Mouse (Mus musculus) myocyte (in vitro differentiated cells): ENCODE data around the gene 4930539E08Rik. TPM values are rescaled to one million over a fixed set of nuclear protein-coding genes. Genes with fewer than 3 reads are reported as not detected.

Experiments
- H3K27me3 ChIP-seq: one replicate; pipeline ENCODE4 v1.6.1; 2011; ENCODE audit not compliant: control insufficient read depth, insufficient read depth, insufficient read length
- H3K36me3 ChIP-seq: one replicate; pipeline ENCODE4 v1.6.1; 2011; ENCODE audit not compliant: control insufficient read depth, insufficient read depth
- H3K4me2 ChIP-seq: one replicate; pipeline ENCODE4 v1.6.1; 2011; ENCODE audit warnings: low read depth, control low read depth
- H3K4me3 ChIP-seq: one replicate; pipeline ENCODE4 v1.5.1; 2011; ENCODE audit warnings: mild to moderate bottlenecking, control low read depth, moderate library complexity
- H3K79me2 ChIP-seq: one replicate; pipeline ENCODE4 v1.6.1; 2011; ENCODE audit not compliant: control insufficient read depth, insufficient read depth
- H3ac ChIP-seq: one replicate; pipeline ENCODE4 v1.6.1; 2011; ENCODE audit not compliant: control insufficient read depth, insufficient read length
- CEBPB ChIP-seq: IDR thresholded peaks from 2 replicates; pipeline ENCODE4 v1.6.1; 2011; ENCODE audit warnings: mild to moderate bottlenecking, moderate library complexity; ENCODE audit not compliant: poor library complexity, insufficient read depth, severe bottlenecking
- E2F4 ChIP-seq: IDR thresholded peaks from one replicate; pipeline ENCODE4 v1.6.1; 2011; ENCODE audit warnings: mild to moderate bottlenecking, control low read depth, moderate library complexity; ENCODE audit not compliant: insufficient read depth
- MAX ChIP-seq: IDR thresholded peaks from one replicate; pipeline ENCODE4 v1.6.1; 2011; ENCODE audit warnings: low read depth, mild to moderate bottlenecking, control low read depth
- MYOD1 ChIP-seq, 3 experiments: IDR thresholded peaks; one replicate each; pipeline ENCODE4 v1.6.1; 2011; ENCODE audit warnings: control low read depth in 2 of 3, low read depth in 2 of 3, mild to moderate bottlenecking in 2 of 3, moderate library complexity in 1 of 3; ENCODE audit not compliant: insufficient read length in 2 of 3, control insufficient read depth in 1 of 3
- MYOG ChIP-seq, 3 experiments: IDR thresholded peaks; one replicate each; pipeline ENCODE4 v1.6.1; 2011; ENCODE audit warnings: control low read depth in 2 of 3, low read depth in 2 of 3, mild to moderate bottlenecking in 2 of 3; ENCODE audit not compliant: insufficient read length in 2 of 3, control insufficient read depth in 1 of 3, insufficient read depth in 1 of 3
- POLR2A ChIP-seq: IDR thresholded peaks from one replicate; pipeline ENCODE4 v1.6.1; 2011; ENCODE audit warnings: low read depth, mild to moderate bottlenecking, control low read depth, moderate library complexity; ENCODE audit not compliant: insufficient read length
- POLR2AphosphoS2 ChIP-seq: IDR thresholded peaks from one replicate; pipeline ENCODE4 v1.6.1; 2011; ENCODE audit warnings: low read depth, control low read depth; ENCODE audit not compliant: insufficient read length
- REST ChIP-seq: IDR thresholded peaks from one replicate; pipeline ENCODE4 v1.6.1; 2011; ENCODE audit warnings: mild to moderate bottlenecking, control low read depth, moderate library complexity; ENCODE audit not compliant: insufficient read depth, insufficient read length
- SRF ChIP-seq: IDR thresholded peaks from one replicate; pipeline ENCODE4 v1.6.1; 2011; ENCODE audit warnings: low read depth; ENCODE audit not compliant: control insufficient read depth, insufficient read length
- TCF12 ChIP-seq: IDR thresholded peaks from one replicate; pipeline ENCODE4 v1.6.1; 2011; ENCODE audit warnings: mild to moderate bottlenecking, control low read depth; ENCODE audit not compliant: poor library complexity, insufficient read depth, severe bottlenecking
- TCF3 ChIP-seq: IDR thresholded peaks from one replicate; pipeline ENCODE4 v1.6.1; 2011; ENCODE audit warnings: low read depth, control low read depth; ENCODE audit not compliant: insufficient read length
- USF1 ChIP-seq: IDR thresholded peaks from one replicate; pipeline ENCODE4 v1.6.1; 2011; ENCODE audit warnings: low read depth, mild to moderate bottlenecking, control low read depth, moderate library complexity
- polyA plus RNA-seq: library from polyadenylated mRNA; unstranded; fragments of >200 nt; fragmentation: generic; extraction: Trizol; gene quantifications from one replicate; pipeline ENCODE4 v1.2.1, GENCODE M21; 2012; ENCODE audit warnings: missing spikeins

Gene 4930539E08Rik
- polyA plus RNA-seq, 1 experiment: not detected

- Histone ChIP-seq H3K4me3 (no peak overlapping the region), H3K27me3 (no peaks in the 10 kb centered on the region), H3K4me2 (no peak overlapping the region), H3ac (no peak overlapping the region), H3K79me2 (no peaks in the 10 kb centered on the region), H3K36me3 (no peaks in the 10 kb centered on the region)
- TF ChIP-seq POLR2A (no peak), MYOG (IDR thresholded peaks at IDR 0.05; ENCODE audit: control insufficient read depth in 1 of 3, insufficient read depth in 1 of 3, insufficient read length in 2 of 3, low read depth in 2 of 3) (no peak), TCF3 (no peak), REST (no peak), POLR2AphosphoS2 (no peak), MAX (no peak), USF1 (no peak), MYOD1 (IDR thresholded peaks at IDR 0.05; ENCODE audit: control insufficient read depth in 1 of 3, insufficient read length in 2 of 3, low read depth in 2 of 3) (no peak), CEBPB (no peak), E2F4 (no peak), SRF (no peak), TCF12 (no peak)
Observed at GRCm38 (mm10) chr17:28904546-28905376, 10.4 kb downstream of the 4930539E08Rik start.

DNA sequence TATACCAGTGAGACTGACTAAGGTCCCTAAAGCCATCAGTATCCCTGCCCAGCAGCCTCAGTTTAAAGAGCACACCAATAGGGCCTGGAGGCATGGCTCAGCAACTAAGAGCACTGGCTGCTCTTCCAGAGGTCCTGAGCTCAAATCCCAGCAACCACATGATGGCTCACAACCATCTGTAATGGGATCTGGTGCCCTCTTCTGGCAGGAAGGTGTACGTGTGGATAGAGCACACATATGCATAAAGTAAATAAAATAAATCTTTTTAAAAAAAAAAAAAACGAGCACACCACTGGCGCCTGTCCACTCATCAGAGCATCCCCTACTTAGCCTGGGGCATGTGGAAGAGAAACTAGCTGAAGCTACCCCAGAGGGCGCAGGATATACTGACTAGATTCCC is 13.6 kb downstream of the 4930539E08Rik start:
- H3K4me2 ChIP-seq: no peak overlapping the region
- H3K4me3 ChIP-seq: no peak overlapping the region
- no peak overlapping the region for H3ac ChIP-seq
- H3K27me3 ChIP-seq: no peaks in the 10 kb centered on the region
- no peaks in the 10 kb centered on the region for H3K36me3 ChIP-seq
- TF ChIP-seq REST (no peak), SRF (no peak), POLR2A (no peak), CEBPB (no peak), POLR2AphosphoS2 (no peak), E2F4 (no peak), TCF12 (no peak), USF1 (no peak), TCF3 (no peak), MYOG (IDR thresholded peaks at IDR 0.05; ENCODE audit: control insufficient read depth in 1 of 3, insufficient read depth in 1 of 3, insufficient read length in 2 of 3, low read depth in 2 of 3) (no peak), MAX (no peak), MYOD1 (IDR thresholded peaks at IDR 0.05; ENCODE audit: control insufficient read depth in 1 of 3, insufficient read length in 2 of 3, low read depth in 2 of 3) (no peak)
- H3K79me2 ChIP-seq: no peaks in the 10 kb centered on the region

DNA sequence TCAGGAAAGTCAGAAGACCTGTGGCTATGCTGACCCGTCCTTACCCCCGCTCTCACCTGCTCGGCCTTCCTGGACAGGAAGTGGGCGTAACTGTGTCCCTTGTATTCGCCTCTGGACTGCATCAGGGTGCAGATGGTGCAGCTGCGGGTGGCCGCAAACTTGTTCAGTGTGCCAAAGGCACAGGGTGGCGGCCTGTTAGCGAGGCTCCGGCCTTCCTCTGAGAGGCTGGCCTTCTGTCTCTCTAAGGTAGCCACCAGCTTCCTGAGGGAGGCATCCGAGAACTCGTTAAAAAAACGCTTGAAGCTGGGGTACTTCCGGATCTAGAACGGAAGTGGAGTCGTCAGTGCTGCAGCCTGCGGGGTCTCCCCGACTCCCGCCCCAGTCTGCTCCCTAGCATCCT is 15.7 kb downstream of the 4930539E08Rik start:
- TF ChIP-seq USF1 (no peak), POLR2A (no peak), TCF3 (no peak), E2F4 (no peak), MYOD1 (IDR thresholded peaks at IDR 0.05; ENCODE audit: control insufficient read depth in 1 of 3, insufficient read length in 2 of 3, low read depth in 2 of 3) (no peak), SRF (no peak), MAX (no peak), POLR2AphosphoS2 (no peak)
- H3K4me2 ChIP-seq: no peak overlapping the region
- no peaks in the 10 kb centered on the region for H3K79me2 ChIP-seq
- no peaks in the 10 kb centered on the region for H3K27me3 ChIP-seq
- H3K36me3 ChIP-seq: no peaks in the 10 kb centered on the region
- no peak overlapping the region for H3K4me3 ChIP-seq
- H3ac ChIP-seq: no peak overlapping the region

GRCm38 (mm10) chr17:28898249-28898648 is 16.9 kb downstream of the 4930539E08Rik start:
- Histone ChIP-seq H3K27me3 (no peaks in the 10 kb centered on the region), H3K79me2 (no peaks in the 10 kb centered on the region), H3K4me2 (no peak overlapping the region), H3K36me3 (no peaks in the 10 kb centered on the region), H3ac (no peak overlapping the region), H3K4me3 (no peak overlapping the region)
- TF ChIP-seq POLR2A (no peak), MAX (no peak), TCF3 (no peak), REST (no peak), SRF (no peak), MYOG (IDR thresholded peaks at IDR 0.05; ENCODE audit: control insufficient read depth in 1 of 3, insufficient read depth in 1 of 3, insufficient read length in 2 of 3, low read depth in 2 of 3) (no peak), E2F4 (no peak), POLR2AphosphoS2 (no peak), CEBPB (no peak), MYOD1 (IDR thresholded peaks at IDR 0.05; ENCODE audit: control insufficient read depth in 1 of 3, insufficient read length in 2 of 3, low read depth in 2 of 3) (no peak), USF1 (no peak), TCF12 (no peak)

- TF ChIP-seq USF1: no peak
- TF ChIP-seq MAX: no peak
- TF ChIP-seq REST: no peak
- TF ChIP-seq MYOD1 (IDR thresholded peaks at IDR 0.05; ENCODE audit: control insufficient read depth in 1 of 3, insufficient read length in 2 of 3, low read depth in 2 of 3): no peak
- no peak for TF ChIP-seq MYOG (IDR thresholded peaks at IDR 0.05; ENCODE audit: control insufficient read depth in 1 of 3, insufficient read depth in 1 of 3, insufficient read length in 2 of 3, low read depth in 2 of 3)
- no peak for TF ChIP-seq POLR2AphosphoS2
- no peak for TF ChIP-seq SRF
- TF ChIP-seq POLR2A: no peak
- no peak for TF ChIP-seq CEBPB
- TF ChIP-seq E2F4: no peak
- no peaks in the 10 kb centered on the region for H3K79me2 ChIP-seq
- no peaks in the 10 kb centered on the region for H3K36me3 ChIP-seq
- no peak overlapping the region for H3ac ChIP-seq
- no peaks in the 10 kb centered on the region for H3K27me3 ChIP-seq
- H3K4me3 ChIP-seq: no peak overlapping the region
- no peak overlapping the region for H3K4me2 ChIP-seq
Observed at GRCm38 (mm10) chr17:28897817-28898216, 17.3 kb downstream of the 4930539E08Rik start.
